Comparison of ENCODE assay signal across 9 mouse cellular contexts in the genomic region with DNA sequence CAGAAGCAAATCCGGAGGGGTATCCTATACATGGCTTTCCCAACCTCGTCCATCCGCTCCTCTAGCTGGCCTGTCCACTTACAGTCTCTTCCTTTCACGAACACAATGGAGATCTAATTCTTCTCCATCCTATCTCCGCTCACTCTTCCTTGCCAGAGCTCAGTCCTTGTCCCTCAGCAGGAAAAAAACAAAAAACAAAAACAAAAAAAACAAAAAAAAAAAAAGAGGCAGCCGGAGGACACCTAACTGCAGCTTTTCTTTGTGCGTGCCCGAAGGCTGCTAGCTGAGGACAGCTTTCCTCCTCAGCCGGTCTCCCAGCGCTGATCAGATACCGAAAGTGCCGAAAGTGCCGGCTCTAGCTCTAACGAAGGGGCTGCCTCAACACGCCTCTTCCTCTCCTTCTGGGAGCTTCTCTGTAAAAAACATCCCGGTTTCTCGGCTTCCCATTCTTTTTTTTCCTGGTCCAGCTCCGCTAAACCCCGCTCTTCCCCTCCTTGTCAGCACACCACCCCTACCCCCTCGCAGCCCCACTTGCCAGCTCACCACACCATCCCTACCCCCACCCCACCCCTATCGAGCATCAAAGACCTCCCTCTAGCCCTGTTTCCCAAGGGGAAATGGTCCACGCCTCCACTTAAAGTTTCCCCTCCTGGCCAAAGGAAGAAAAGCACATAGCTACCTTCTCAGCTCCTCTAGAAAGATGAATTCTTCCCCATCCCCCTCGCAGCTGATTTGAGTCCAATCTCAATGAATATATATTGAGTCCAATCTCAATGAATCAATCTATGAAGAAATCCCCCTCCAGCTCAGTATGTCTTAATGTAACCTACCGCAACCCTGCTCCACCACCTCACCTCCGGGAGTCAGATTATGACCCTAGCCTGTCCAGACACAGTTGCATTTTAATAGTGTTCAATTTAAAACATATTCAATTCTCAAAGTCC. TPM values are rescaled to one million over a fixed set of nuclear protein-coding genes. Genes with fewer than 3 reads are reported as not detected.
A peak's percentile ranks its signal among the peaks of the same experiment; 100 is the strongest.
DNase-seq lines count a peak whose midpoint lies in the region; ATAC-seq and TF ChIP-seq lines count a peak whose summit lies in the region.
"Had no signal": no experiment of that assay in that cellular context is flagged by ENCODE, and none has a peak within 500 bp of the region (broad histone marks: within the 10 kb centered on the region; RNA-seq: fewer than 3 reads in every experiment).

No protein-coding gene starts in this region.

- WGBS in liver, adult 2 months: 12% methylated on average over 25 of the region's 25 CpGs
- WGBS in neural tube, embryonic 15.5 days: 3% methylated on average over 25 of the region's 25 CpGs

- peak; percentile 82 for ATAC-seq in neural tube, embryonic 15.5 days (ENCODE audit: low FRiP score)
- ATAC-seq: Patski had no signal

- intact Hi-C loops in heart, postnatal 14 days (cut with DNase I): no loop called here

- TF ChIP-seq CTCF in liver, adult 2 months (IDR thresholded peaks at IDR 0.05; ENCODE audit: low read depth, low read length): no peak

- H3K4me2 ChIP-seq in neural tube, embryonic 15.5 days: peak overlapping the region; percentile 70

- H3K36me3 ChIP-seq in liver, adult 2 months (ENCODE audit: control insufficient read depth, insufficient read depth, low read length): no peaks in the 10 kb centered on the region
- no peaks in the 10 kb centered on the region for H3K36me3 ChIP-seq in neural tube, embryonic 15.5 days

- H3K9me3 ChIP-seq in neural tube, embryonic 15.5 days (replicated peaks): no peaks in the 10 kb centered on the region

- no peak overlapping the region for H3K27ac ChIP-seq in liver, adult 2 months (replicated peaks; ENCODE audit: insufficient read depth, low read depth, low read length)
- peak overlapping the region; percentile 88 for H3K27ac ChIP-seq in neural tube, embryonic 15.5 days (replicated peaks)

- no peaks in the 10 kb centered on the region for H3K79me2 ChIP-seq in liver, adult 2 months (ENCODE audit: control insufficient read depth, insufficient read depth, low read length)

- no peaks in the 10 kb centered on the region for H3K4me1 ChIP-seq in liver, adult 2 months (ENCODE audit: control insufficient read depth, insufficient read depth, low read length)
- H3K4me1 ChIP-seq in neural tube, embryonic 15.5 days: peaks cover 14% of the 10 kb centered on the region

- no peak for TF ChIP-seq POLR2A in liver, adult 2 months (IDR thresholded peaks at IDR 0.05; ENCODE audit: extremely low read depth, insufficient read depth, low read length)

- peak overlapping the region; percentile 52 for H3K4me3 ChIP-seq in liver, adult 2 months (ENCODE audit: insufficient read depth, low read depth, low read length)
- peak overlapping the region; percentile 53 for H3K4me3 ChIP-seq in neural tube, embryonic 15.5 days (replicated peaks)

- DNase-seq in cerebellum, postnatal 10 days: peak; percentile 56 to 64
- no peak for DNase-seq in cerebellum, adult 11 months
- peak; percentile 69 for DNase-seq in 3T3-L1 (ENCODE audit: low read depth, low spot score)
- DNase-seq in embryo, embryonic 10 days (ENCODE audit: low spot score): peak; percentile 63
- peak; percentile 7 to 31 for DNase-seq in heart, postnatal 14 days
- DNase-seq in liver, adult 2 months (ENCODE audit: extremely low read depth, low read depth, low spot score): no peak
- no peak for DNase-seq in frontal cortex, postnatal 10 days (ENCODE audit: low spot score in 2 of 2)

- H3K27me3 ChIP-seq in liver, adult 2 months (ENCODE audit: control insufficient read depth, insufficient read depth, low read length): peaks cover 2% of the 10 kb centered on the region; the same call in 1 of the 2 replicates
- H3K27me3 ChIP-seq in neural tube, embryonic 15.5 days (replicated peaks): no peaks in the 10 kb centered on the region

- H3K9ac ChIP-seq in liver, adult 2 months (ENCODE audit: low read depth, low read length): no peak overlapping the region; the same call in 1 of the 2 replicates
- peak overlapping the region; percentile 68 for H3K9ac ChIP-seq in neural tube, embryonic 15.5 days (replicated peaks)

RNA-seq across cellular contexts. Expression of a gene that starts 11.0 kb away (rescaled TPM):
- total RNA-seq in heart, postnatal 14 days (2021): 10 to 100 TPM; 38.0 to 40.1 TPM
- 95.0 and 104 TPM in 2 replicates for total RNA-seq in liver, adult 2 months (2014; rRNA removed)
- 46.4 and 51.2 TPM in 2 replicates for polyA plus RNA-seq in liver, adult 2 months (2012; rRNA removed)
- 52.0 and 68.6 TPM in 2 replicates for polyA plus RNA-seq in neural tube, embryonic 15.5 days (2015; fragmentation: Nextera tagmentation; extraction: Ambion mirVana)

RNA-seq across cellular contexts. Expression of a gene that starts 14.9 kb away (rescaled TPM):
- not detected for total RNA-seq in heart, postnatal 14 days (2021)
- 0.09 TPM in 1 of 2 replicates, not detected in the other for total RNA-seq in liver, adult 2 months (2014; rRNA removed)
- polyA plus RNA-seq in liver, adult 2 months (2012; rRNA removed): not detected in 2 replicates
- 0.56 and 0.92 TPM in 2 replicates for polyA plus RNA-seq in neural tube, embryonic 15.5 days (2015; fragmentation: Nextera tagmentation; extraction: Ambion mirVana)
- polyA plus RNA-seq: Patski had no signal

RNA-seq across cellular contexts. Expression of a gene that starts 42.8 kb away (rescaled TPM):
- total RNA-seq in heart, postnatal 14 days (2021): 10 to 100 TPM; 15.4 to 15.9 TPM
- 0.74 and 0.94 TPM in 2 replicates for total RNA-seq in liver, adult 2 months (2014; rRNA removed)
- polyA plus RNA-seq in liver, adult 2 months (2012; rRNA removed): 2.7 and 5.8 TPM in 2 replicates
- 23.4 and 25.3 TPM in 2 replicates for polyA plus RNA-seq in neural tube, embryonic 15.5 days (2015; fragmentation: Nextera tagmentation; extraction: Ambion mirVana)

Comparison
In these comparisons a context has a peak if more than half of its experiments do, and no peak if none do; other contexts are left out.
1. DNase-seq: peak in cerebellum, postnatal 10 days (2 of 2), 3T3-L1 (single experiment), embryo, embryonic 10 days (single experiment) and heart, postnatal 14 days (2 of 2); none in cerebellum, adult 11 months (single experiment), liver, adult 2 months (single experiment) and frontal cortex, postnatal 10 days (0 of 2).